Mouse (Mus musculus) left cerebral cortex, postnatal 14 days (tissue): ENCODE measurements around the gene Gm49333. TPM values are rescaled to one million over a fixed set of nuclear protein-coding genes. Genes with fewer than 3 reads are reported as not detected.
"Not testable (repeated sequence)": the region's sequence is repeated elsewhere in the genome, so short reads cannot be mapped to it uniquely, and the experiment has no call there.

ENCODE experiments used
- DNase-seq, 2 experiments: peaks; one replicate each; pipeline ENCODE4 v3.0.0; 2021 to 2022; ENCODE audit warnings: low spot score in 2 of 2, mixed read lengths in 1 of 2
- intact Hi-C: fragments of 180-260 bp; cut with DNase I; formaldehyde crosslinking; loops from one replicate; pipeline ENCODE4 v1.15.1; 2025
- total RNA-seq, 2 experiments: library from RNA; stranded (reverse); gene quantifications; 2 replicates each; pipeline ENCODE4 v1.2.3; 2021

The Gm49333 gene
- total RNA-seq, 2 experiments from 2014 or later: 0.34 TPM; not detected in 1

DNA sequence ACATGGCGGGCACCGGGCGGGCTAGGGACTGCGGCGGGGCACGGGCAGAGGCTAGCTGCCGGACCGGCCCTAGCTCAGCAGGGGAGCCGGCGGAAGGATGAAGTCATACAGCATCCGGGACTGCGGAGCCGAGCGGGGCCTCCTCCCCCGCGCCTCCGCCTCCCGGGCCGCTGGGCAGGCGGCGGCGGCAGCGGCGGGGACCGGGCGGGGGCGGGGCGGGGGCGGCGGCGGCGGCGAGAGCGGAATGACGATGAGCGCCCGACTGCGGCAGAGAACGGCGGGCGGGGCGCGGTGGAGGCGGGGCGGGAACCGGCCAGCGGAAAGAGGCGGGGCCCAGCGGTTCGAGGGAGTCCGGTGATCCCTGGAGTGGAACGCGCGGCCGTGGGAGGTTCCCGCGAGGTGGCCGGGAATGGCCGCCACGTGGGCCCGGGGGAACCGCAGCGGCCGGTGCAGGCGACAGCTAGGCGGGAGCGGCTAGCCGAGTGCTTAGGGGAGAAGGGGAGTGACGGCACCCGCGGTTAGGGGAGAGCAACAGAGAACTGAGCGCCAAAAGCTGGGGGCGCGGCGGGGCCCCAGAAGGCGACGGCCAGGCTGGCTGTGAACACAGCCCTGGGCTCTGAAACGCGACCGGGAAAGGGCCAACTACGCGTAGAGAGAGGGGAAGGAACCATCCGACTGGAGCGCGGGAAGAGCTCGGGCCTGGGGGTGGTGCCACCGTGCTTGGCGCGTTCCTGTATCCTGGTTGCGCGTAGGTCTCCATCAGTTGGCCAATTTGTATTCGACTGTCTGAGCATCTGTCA is 10.0 kb downstream of the Gm49333 start, which contains the start of gene Camk2n2:
Gene Camk2n2, minus strand, starts transcription at position 97 of the 800 bp plus-strand sequence.
- DNase-seq: peak; percentile 24 to 47
- intact Hi-C loops: no loop called here

DNA sequence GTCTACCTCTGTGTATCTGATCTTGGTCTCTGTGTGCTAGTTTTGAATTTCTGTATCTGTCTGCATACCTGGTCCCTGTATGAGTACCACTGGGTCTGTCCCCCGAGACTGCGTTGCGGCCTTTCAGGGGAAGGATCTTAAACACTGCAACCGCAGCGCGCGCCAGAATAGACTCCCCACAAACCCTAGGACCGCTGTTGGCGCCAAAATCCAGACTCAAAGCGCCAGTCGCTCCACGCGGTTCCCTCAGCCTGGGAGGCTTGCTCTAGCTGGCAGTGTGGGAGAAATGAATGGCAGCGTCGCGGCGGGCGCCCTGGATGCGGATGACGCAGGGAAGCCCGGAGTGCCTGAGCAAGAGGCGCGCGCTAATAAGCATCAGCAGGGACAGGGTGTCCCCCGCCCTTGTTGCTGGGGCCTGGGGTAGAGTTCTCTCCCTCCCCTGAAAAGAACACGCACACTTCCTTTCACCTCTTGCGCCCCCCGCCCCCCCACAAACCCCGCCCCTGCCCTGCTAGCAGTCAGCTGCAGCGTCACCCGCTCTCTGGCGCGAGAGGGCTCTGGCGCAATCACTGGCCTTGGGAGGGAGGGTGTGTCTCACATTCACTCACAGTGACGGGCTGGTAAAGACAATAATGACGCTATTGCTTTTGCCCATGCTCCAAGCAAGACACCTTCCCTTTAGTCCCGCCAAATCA is 10.7 kb downstream of the Gm49333 start:
- DNase-seq: peak; percentile 74 to 75
- intact Hi-C loops: no loop called here

DNA sequence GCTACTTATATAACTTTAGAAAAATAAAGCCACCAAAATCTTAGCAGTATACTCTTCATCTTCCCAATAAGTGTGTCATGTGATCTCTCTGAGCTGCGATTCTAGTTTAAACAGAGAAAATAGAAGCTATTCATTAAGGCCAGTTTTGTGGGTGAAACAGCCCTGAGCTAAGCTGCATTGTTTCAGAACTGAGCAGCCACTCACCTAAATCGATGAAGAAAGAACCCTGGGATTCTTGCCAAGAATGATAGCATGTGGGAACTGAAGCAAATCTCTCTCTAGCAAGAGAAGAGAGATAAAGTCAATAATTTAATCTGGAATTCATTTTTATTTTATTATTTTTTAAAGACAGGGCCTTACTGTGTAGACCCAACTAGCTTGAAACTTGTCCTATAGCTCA is 11.8 kb downstream of the Gm49333 start:
- DNase-seq: no peak
- intact Hi-C loops: no loop called here

DNA sequence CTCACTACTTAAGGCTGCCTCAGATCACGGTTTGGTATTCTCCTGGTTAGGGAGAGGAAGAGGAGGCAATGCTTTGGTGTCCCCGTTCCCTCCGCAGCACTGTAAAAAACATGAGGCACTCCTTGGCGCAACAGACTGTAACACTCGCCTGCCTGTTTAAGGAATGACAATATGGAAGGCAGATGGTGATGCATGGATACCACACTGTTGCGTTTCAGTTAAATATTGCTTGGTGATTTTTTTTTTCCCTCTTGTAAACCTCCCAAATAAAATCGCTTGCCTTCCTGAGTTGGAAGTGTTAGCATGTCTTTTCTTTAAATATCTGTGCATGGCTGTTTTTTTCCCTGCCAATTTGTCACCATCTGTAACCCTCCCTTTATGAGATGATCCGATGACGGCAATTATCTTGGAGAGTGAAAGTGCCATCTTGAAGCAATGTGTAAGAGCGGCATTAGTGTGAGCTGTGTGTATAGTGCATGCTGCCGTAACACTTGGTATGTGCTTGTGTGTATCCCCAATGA is 17.5 kb downstream of the Gm49333 start:
- intact Hi-C loops: no loop called here
- peak; percentile 47 to 60 for DNase-seq

DNA sequence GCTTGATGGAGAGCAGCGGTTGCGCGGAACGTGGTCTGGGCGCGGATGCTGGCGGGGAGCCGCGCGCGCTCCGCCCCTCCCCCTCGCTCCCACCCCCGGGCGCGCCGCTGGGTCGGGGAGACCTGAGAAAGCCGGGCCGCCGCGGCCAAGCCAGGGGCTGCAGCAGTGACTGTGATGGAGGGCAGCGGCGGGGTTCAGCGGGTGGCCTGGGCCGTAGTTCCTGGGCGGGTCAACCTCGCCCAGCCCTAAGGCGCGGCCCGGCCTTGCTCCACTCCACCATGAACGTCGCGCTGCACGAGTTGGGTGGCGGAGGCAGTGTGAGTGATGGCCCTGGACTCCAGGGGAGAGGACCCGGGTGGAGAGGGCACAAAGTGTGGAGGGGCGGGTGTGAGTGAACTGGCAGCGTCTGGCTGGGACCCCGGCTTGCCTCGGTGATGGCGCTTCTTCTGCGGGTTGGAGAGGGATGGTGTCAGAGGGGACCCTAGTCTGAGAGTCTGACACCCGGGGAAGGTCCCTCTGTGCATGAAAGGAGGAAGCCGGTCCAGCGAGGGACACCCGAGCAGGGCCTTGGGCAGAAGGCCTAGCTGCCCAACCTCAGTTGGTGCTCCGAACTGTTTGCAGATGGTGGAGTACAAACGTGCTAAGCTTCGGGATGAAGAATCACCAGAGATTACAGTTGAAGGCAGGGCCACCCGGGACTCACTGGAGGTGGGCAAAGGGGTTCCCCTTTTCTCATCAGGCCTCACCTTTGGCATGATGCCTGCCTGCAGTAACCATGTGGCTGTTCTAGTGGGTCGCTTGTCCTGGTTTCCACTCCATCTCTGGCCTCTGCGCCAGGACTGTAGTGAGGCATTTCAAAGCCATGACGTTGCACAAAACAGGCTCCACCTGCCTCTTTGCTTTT is 18.6 kb downstream of the Gm49333 start, which contains the start of gene Ece2:
Gene Ece2, plus strand, starts transcription at position 98 of the 904 bp plus-strand sequence.
- peak in 1 of 2 experiments; percentile 30 for DNase-seq
- intact Hi-C loops: no loop called here

DNA sequence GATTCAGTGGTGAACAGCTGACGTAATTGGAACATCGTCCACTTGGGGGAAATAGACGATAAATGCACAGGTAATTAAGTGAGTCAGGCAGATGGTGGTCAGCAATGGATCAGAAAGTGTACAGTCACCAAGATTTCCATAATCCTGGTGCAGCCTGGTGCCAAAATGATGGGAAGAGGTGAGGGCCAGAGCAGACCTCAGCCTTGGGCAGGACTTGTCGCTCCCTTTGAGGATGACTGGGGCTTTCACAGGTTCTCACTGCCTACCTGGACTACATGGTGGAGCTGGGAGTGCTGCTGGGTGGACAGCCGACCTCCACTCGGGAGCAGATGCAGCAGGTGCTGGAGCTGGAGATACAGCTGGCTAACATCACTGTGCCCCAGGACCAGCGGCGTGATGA is 26.0 kb downstream of the Gm49333 start:
- intact Hi-C loops: no loop called here
- no peak for DNase-seq

GRCm38 (mm10) chr16:20638367-20638766 is 27.0 kb downstream of the Gm49333 start:
- intact Hi-C loops: no loop called here
- DNase-seq: peak; percentile 69

- DNase-seq: peak; percentile 83 to 84
- intact Hi-C loops: loop anchor here (5.0 kb wide), 2 partner anchors 125 to 145 kb away; partner anchors contain the start of genes Dvl3 and Eif2b5
Observed at GRCm38 (mm10) chr16:20642161-20642560, 30.8 kb downstream of the Gm49333 start.

- intact Hi-C loops: loop anchor here (5.0 kb wide), 2 partner anchors 127 to 147 kb away; partner anchors contain the start of genes Dvl3 and Eif2b5
- no peak for DNase-seq
Observed at GRCm38 (mm10) chr16:20643911-20644310, 32.5 kb downstream of the Gm49333 start.

DNA sequence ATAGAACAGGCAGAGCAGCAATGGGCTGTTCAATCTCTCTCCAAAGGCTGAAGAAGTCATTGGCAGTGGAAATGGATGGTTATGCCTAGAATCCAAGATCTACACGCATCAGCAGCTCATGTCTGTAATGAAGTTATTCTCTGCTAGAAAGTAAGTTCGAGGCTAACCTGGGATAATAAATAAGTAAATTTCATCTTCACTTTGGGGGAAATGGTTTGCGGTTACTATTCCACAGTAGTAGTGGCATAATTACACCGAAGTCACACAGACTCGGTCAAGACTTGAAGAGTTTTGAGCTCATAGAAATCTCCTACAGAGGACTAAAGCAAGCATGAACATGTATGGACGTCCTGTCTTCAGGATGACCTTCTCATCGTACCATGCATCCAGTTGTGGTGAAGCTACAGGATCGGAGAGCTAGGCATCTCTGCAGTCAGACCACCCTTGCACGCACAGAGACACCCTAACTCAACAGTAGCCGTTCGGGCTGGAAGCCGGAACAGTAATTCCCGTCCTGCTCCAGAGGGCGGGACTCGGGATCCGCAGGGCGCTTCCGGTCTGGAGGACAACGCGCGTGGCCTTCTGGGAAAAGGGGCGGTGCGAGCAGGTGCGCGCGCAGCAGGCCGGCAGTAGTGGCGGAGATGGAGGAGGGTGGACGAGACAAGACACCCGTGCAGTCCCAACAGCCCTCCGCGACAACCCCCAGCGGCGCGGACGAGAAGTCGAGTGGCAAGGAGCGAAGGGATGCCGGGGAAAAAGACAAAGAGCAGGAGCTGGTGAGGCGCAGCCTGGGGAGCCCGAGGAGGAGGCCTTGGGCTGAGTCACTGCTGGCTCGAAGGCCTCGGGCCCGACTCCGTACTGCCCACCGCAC is 39.9 kb downstream of the Gm49333 start, which contains the start of gene Psmd2:
Gene Psmd2, plus strand, starts transcription at position 577 of the 871 bp plus-strand sequence.
- intact Hi-C loops: loop anchor here (5.0 kb wide), 1 partner anchor 39 kb away; the partner anchor contains the start of genes Alg3, Eef1akmt4 and Gm49333
- DNase-seq: peak; percentile 95 to 98

- intact Hi-C loops: loop anchor here (5.0 kb wide), 1 partner anchor 40 kb away; the partner anchor contains the start of genes Alg3, Eef1akmt4 and Gm49333
Observed at GRCm38 (mm10) chr16:20651947-20652310, 40.5 kb downstream of the Gm49333 start.

GRCm38 (mm10) chr16:20653315-20653714 is 41.9 kb downstream of the Gm49333 start:
- intact Hi-C loops: loop anchor here (5.0 kb wide), 1 partner anchor 41 kb away; the partner anchor contains the start of genes Alg3, Eef1akmt4 and Gm49333
- DNase-seq: no peak

More at GRCm38 (mm10) chr16:20651947-20652310, 40.5 kb downstream of the Gm49333 start:
- no peak for DNase-seq

DNA sequence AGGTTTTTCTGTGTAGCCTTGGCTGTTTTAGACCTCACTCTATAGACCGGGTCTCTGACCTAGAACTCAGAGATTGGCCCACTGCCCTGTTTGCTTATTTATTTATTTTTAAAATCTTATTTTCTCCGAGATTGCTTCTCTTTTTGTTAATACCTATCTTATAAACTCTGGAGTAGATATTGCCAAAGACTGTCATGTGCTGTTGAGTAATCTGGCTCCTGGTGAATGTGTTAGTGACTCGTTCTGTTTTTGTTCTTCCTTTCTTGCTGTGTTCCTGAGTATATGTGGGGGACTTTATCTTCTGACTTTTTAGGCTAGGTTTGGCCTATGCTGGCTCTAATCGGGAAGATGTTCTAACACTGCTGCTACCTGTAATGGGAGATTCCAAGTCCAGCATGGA is 46.3 kb downstream of the Gm49333 start:
- intact Hi-C loops: no loop called here
- no peak for DNase-seq

GRCm38 (mm10) chr16:20668013-20668412 is 56.6 kb downstream of the Gm49333 start, which contains the start of gene Eif4g1:
Gene Eif4g1 (plus strand): TSS chr16:20668313.
- intact Hi-C loops: not testable (repeated sequence)

DNA sequence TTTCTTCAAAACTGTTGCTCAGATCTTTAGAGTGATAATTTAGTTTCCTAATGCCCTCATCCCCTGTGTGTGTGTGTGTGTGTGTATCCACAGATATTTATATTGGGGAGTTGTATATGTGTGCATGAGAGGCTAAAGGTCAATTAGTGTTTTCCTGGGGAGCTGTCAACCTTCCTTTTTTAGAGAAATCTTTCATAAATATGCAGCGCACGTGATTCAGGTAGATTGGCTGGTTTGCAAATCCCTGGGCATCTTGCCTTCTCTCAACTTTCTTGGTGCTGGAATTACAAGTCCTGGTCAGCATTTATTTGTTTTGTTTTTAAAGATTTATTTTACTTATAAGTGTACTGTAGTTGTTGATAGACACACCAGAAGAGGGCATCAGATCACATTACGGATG is 58.9 kb downstream of the Gm49333 start:
- DNase-seq: no peak
- intact Hi-C loops: no loop called here

More at GRCm38 (mm10) chr16:20668013-20668412, 56.6 kb downstream of the Gm49333 start, which contains the start of gene Eif4g1:
- DNase-seq: not testable (repeated sequence)

GRCm38 (mm10) chr16:20671886-20672285 is 60.5 kb downstream of the Gm49333 start:
- intact Hi-C loops: no loop called here
- no peak for DNase-seq

DNA sequence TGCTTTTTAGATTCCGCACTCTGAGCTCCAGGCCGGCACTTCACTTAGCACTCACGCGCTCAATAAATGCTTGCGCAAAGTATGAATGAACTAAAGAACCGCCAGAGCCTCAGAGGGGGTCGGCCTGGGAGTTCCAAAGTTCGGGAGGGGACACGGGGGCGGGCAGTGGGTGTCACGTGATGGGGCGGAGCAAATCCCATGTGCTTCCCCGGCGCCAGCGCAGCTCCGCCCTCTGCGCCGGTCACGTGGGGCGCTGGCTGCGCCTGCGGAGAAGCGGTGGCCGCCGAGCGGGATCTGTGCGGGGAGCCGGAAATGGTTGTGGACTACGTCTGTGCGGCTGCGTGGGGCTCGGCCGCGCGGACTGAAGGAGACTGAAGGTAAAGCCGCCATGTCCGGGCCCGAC is 61.1 kb downstream of the Gm49333 start:
- peak; percentile 94 to 97 for DNase-seq
- intact Hi-C loops: no loop called here
